Mouse (Mus musculus): ENCODE data around the gene Stx11.

- TF ChIP-seq CTCF (IDR thresholded peaks at IDR 0.05; ENCODE audit: borderline replicate concordance, extremely low read depth, insufficient read depth, insufficient read length) (no peak), POLR2A (IDR thresholded peaks at IDR 0.05; ENCODE audit: borderline replicate concordance, extremely low read depth, insufficient read depth, insufficient read length, poor library complexity, severe bottlenecking) (no peak)
Measured at GRCm38 (mm10) chr10:12911981-12912530, 52.0 kb downstream of the Stx11 start.
